Mouse (Mus musculus) kidney, postnatal 0 days (tissue): ENCODE data around the gene Cptp. TPM values are rescaled to one million over a fixed set of nuclear protein-coding genes. Genes with fewer than 3 reads are reported as not detected.

Experiments used
- ATAC-seq: fragments of 200-750 bp; cut with Nextera tagmentation; replicated peaks from 2 replicates; pipeline ENCODE4 v1.8.0; 2017; ENCODE audit warnings: low read depth, moderate number of reproducible peaks, moderate TSS enrichment, moderate library complexity; ENCODE audit not compliant: low FRiP score
- DNase-seq: peaks from one replicate; pipeline ENCODE4 v3.0.0-alpha.2; 2016; ENCODE audit warnings: low spot score
- H3K27ac ChIP-seq: fragments of 300-500 bp; sonication (generic); 2 replicates; pipeline ENCODE4 v1.5.1; 2014; ENCODE audit warnings: mild to moderate bottlenecking
- H3K27me3 ChIP-seq: fragments of 300-500 bp; sonication (generic); 2 replicates; pipeline ENCODE4 v1.6.1; 2014; ENCODE audit warnings: low read length, mixed read lengths; ENCODE audit not compliant: insufficient read depth
- H3K36me3 ChIP-seq: fragments of 300-500 bp; sonication (generic); 2 replicates; pipeline ENCODE4 v1.6.1; 2014; ENCODE audit warnings: low read length, mixed read lengths; ENCODE audit not compliant: insufficient read depth
- H3K4me1 ChIP-seq: fragments of 300-500 bp; sonication (generic); replicated peaks from 2 replicates; pipeline ENCODE4 v1.6.1; 2014; ENCODE audit warnings: antibody characterized with exemption, low read length, mixed read lengths; ENCODE audit not compliant: insufficient read depth
- H3K4me2 ChIP-seq: fragments of 300-500 bp; sonication (generic); 2 replicates; pipeline ENCODE4 v1.6.1; 2014; ENCODE audit warnings: mild to moderate bottlenecking, low read length, moderate library complexity, mixed read lengths
- H3K4me3 ChIP-seq: fragments of 300-500 bp; sonication (generic); replicated peaks from 2 replicates; pipeline ENCODE4 v1.5.1; 2014; ENCODE audit warnings: low read depth, low read length
- H3K9ac ChIP-seq: fragments of 300-500 bp; sonication (generic); 2 replicates; pipeline ENCODE4 v1.6.1; 2014; ENCODE audit warnings: low read depth, low read length
- H3K9me3 ChIP-seq: fragments of 300-500 bp; sonication (generic); replicated peaks from 2 replicates; pipeline ENCODE4 v1.6.1; 2016; ENCODE audit warnings: low read length, inconsistent platforms, mixed read lengths
- CTCF ChIP-seq: IDR thresholded peaks from 2 replicates; pipeline ENCODE4 v1.5.1; 2016; ENCODE audit warnings: antibody characterized with exemption, low read depth, mild to moderate bottlenecking, moderate library complexity
- WGBS: fragments of 180-500 bp; shearing (Covaris S2); extraction: QIAGEN DNeasy Blood & Tissue Kit; methylation state at CpG from one replicate; pipeline ENCODE4 v1.1.7; 2014; 5-methylcytosine and 5-hydroxymethylcytosine counted together
- polyA plus RNA-seq: library from polyadenylated mRNA; unstranded; fragments of >200 nt; fragmentation: Nextera tagmentation; extraction: Ambion mirVana; gene quantifications from 2 replicates; pipeline ENCODE4 v1.2.1, GENCODE M21; 2015

The Cptp gene
- polyA plus RNA-seq, 1 experiment from 2014 or later = 14.8 TPM

DNA sequence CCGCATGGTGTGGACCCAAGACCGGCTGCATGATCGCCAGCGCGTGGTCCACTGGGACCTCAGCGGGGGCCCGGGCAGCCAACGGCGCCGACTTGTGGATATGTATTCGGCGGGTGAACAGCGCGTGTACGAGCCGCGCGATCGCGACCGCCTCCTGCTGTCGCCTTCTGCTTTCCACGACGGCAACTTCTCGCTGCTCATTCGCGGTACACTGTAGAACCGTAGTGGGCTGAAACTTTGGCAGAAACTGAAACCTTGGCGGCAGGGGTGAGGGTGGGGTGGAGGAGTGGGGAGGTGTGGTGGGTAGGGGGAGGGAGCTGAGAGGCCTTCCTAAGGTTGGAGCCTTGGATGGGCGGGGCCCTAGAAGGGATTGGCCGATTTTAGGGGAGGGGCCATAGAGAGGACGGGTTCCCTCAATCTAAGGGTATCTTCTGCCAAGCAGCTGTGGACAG is 28.2 kb downstream of the Cptp start:
- no peaks in the 10 kb centered on the region for H3K9me3 ChIP-seq
- peaks cover 15% of the 10 kb centered on the region for H3K36me3 ChIP-seq
- no peaks in the 10 kb centered on the region for H3K27me3 ChIP-seq
- peak overlapping the region; percentile 47 for H3K4me3 ChIP-seq
- DNase-seq (peak; percentile 85), ATAC-seq (peak; percentile 44)
- under 1% methylated on average over 32 of the region's 32 CpGs for WGBS
- H3K27ac ChIP-seq = no peak overlapping the region
- TF ChIP-seq CTCF = peak; percentile 55; the same call in 1 of the 2 replicates
- H3K4me2 ChIP-seq = peak overlapping the region; percentile 73
- H3K4me1 ChIP-seq = peaks cover 13% of the 10 kb centered on the region; the same call in 1 of the 2 replicates
- peak overlapping the region; percentile 54 for H3K9ac ChIP-seq

GRCm38 (mm10) chr4:155840076-155841002 is 28.9 kb downstream of the Cptp start:
- Histone ChIP-seq H3K9ac (peak overlapping the region; percentile 54), H3K4me3 (peak overlapping the region; percentile 47), H3K4me1 (peaks cover 13% of the 10 kb centered on the region; the same call in 1 of the 2 replicates), H3K27me3 (no peaks in the 10 kb centered on the region), H3K4me2 (peak overlapping the region; percentile 73), H3K36me3 (peaks cover 15% of the 10 kb centered on the region), H3K27ac (peak overlapping the region; percentile 91), H3K9me3 (no peaks in the 10 kb centered on the region)
- WGBS = 14% methylated on average over 8 of the region's 8 CpGs
- ATAC-seq (peak; percentile 27; the same call in 1 of the 2 replicates), DNase-seq (no peak)
- no peak for TF ChIP-seq CTCF

DNA sequence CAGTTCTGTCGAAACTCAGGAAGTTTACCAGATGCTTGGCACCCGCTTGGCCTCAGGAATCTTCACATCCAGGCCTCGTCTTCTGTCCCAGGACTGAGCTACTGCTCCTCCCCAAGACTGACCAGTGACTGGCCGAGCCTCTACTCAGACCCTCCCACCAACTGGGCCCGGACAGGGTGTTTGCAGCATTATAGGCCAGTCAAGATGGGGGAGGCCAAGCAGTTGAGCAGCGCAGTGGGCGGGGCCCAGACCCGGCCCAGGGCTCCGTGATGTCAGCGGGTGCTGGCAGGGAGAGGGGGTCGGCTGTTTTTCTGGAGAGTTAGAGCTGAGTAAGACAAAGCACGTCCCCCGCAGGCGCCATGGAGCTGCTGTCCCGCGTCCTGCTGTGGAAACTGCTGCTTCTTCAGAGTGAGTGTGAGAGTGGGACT is 29.7 kb downstream of the Cptp start, which contains the start of gene Mxra8:
Mxra8 (plus strand) TSS at position 198 of the 428 bp plus-strand sequence.
- Histone ChIP-seq H3K36me3 (peaks cover 15% of the 10 kb centered on the region), H3K9ac (peak within 1 kb of the TSS; percentile 54), H3K4me1 (peaks cover 13% of the 10 kb centered on the region; the same call in 1 of the 2 replicates), H3K9me3 (no peaks in the 10 kb centered on the region), H3K27me3 (no peaks in the 10 kb centered on the region), H3K4me3 (peak within 1 kb of the TSS; percentile 47), H3K27ac (peak within 1 kb of the TSS; percentile 91), H3K4me2 (peak within 1 kb of the TSS; percentile 73)
- DNase-seq = peak; percentile 98
- no peak for TF ChIP-seq CTCF
- ATAC-seq = peak; percentile 94
- 4% methylated on average over 16 of the region's 16 CpGs for WGBS

GRCm38 (mm10) chr4:155838187-155839153 is 30.8 kb downstream of the Cptp start:
- WGBS = 49% methylated on average over 8 of the region's 8 CpGs
- peaks cover 10% of the 10 kb centered on the region for H3K36me3 ChIP-seq
- TF ChIP-seq CTCF = no peak
- no peaks in the 10 kb centered on the region for H3K9me3 ChIP-seq
- no peak for ATAC-seq
- H3K27ac ChIP-seq = peak overlapping the region; percentile 91
- peak; percentile 71 for DNase-seq
- peak overlapping the region; percentile 73; the same call in 1 of the 2 replicates for H3K4me2 ChIP-seq
- no peak overlapping the region for H3K9ac ChIP-seq
- no peaks in the 10 kb centered on the region for H3K27me3 ChIP-seq
- no peak overlapping the region for H3K4me3 ChIP-seq
- H3K4me1 ChIP-seq = peaks cover 16% of the 10 kb centered on the region; the same call in 1 of the 2 replicates

DNA sequence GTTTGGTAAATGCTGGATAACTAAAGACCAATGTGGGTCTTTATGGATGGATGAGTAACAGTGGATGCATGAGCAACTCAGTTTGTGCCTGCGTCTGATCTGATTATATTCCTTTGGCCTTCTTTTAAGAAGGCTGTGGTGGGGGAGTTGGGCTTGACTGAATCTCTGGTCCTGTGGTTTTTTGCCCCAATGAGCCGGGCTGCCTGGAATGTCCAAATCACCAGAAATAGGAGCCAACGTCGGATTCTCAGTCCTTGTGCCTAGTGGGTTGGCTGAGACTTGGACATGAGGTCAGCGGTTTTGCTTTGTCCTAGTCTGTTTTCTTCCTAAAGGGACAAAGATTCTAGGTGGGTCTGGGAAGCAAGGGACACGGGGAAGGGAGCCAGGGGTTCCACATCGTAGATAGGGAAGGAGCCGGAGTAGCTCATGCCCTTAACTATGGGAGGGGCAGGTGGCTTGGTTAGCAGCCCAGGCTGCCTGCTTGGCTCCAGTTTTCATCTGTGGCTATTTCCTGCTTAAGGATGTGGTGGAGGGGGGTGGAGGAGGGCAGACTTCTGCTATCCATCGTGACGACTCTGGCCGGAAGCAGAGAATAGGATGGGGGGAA is 31.7 kb downstream of the Cptp start:
- Histone ChIP-seq H3K9ac (no peak overlapping the region), H3K9me3 (no peaks in the 10 kb centered on the region), H3K27ac (peak overlapping the region; percentile 91), H3K4me1 (peaks cover 18% of the 10 kb centered on the region), H3K36me3 (peaks cover 2% of the 10 kb centered on the region; the same call in 1 of the 2 replicates), H3K27me3 (no peaks in the 10 kb centered on the region), H3K4me2 (no peak overlapping the region), H3K4me3 (no peak overlapping the region)
- no peak for TF ChIP-seq CTCF
- no peak for DNase-seq
- WGBS = 52% methylated on average over 11 of the region's 11 CpGs
- ATAC-seq = no peak
